Mouse (Mus musculus): ENCODE measurements at regions not wholly inside any gene's neighbourhood (a gene's known extent, or its start where the extent isn't known, plus 50 kb on each side); places are given as distances from the start of the nearest gene placed in this dataset.
A peak's percentile ranks its signal among the peaks of the same experiment; 100 is the strongest.

DNA sequence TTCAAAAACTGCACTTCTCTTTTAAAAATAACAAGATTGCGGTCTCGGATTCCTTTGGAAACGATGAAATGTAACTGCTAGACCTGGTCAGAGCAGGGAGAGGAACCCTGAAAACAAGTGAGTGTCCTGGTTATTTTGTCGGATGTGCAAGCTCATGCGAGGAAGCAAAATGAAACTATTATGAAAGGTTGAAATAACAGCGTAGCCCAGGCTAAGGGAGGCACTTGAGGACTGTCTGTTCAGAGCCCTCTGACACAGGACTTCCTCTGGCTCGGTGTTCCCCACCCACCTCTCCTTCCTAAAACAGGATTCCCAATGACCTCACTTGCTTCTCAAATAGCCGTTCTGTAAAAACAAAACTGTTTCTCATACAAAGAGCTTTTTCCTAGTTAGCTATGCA, 51.3 kb upstream of the S1pr1 start:
- no peak for DNase-seq (ENCODE audit: low spot score in 2 of 2)

DNA sequence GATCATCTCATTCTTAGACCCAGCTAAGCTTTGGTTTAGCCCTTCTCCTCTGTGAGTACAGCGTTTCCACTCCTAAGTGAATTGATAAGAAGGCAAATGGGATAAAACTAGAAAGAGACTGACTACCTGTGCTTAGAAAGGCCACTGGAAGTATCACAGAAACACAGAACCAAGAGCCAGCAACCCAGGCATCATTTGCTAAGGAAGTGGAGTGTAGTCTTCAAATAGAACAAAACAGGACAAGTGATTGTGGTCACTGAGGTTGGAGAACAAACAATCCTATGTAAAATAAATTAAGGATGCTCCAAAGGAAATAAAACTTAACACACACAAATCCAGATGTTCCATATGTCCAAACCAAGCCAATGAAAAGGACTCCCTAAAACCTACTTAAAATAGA, 53.4 kb upstream of the S1pr1 start:
- no peak for DNase-seq (ENCODE audit: low spot score in 2 of 2)

DNA sequence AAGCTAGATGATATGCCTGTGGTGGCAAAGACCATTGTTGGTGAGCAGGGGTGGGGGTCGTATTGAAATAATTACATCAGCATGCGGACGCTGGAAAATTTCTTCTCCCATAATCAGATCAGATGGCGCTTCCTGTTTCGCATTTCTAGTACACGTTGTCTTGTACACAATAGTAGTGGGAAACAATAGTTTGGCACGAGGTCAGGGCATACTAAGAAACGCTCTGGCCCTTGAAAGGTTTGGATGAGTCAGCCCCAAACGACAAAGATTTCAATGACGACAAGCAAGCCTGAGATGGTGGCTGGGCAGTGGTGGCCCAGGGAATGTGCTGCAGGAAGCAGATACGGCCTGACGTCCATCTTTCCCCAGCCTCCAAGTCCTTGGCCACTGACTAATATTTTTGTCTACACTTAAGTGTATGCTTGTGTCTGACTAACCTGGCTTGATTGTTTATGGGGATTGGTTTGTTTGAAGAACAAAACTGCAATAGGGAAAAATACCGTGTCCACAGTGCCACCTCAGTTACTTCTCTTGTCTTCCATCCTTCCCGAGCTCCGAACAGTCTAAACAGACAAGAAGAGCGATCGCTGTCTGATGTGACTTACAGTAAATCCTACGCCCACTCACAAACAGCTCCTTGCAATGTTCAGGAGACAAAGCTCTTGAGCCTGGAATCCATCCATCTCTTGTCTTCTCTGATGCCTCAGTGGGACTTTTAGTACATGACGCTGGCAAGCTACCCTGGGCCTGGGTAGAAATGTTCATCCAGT, 54.1 kb upstream of the S1pr1 start:
- DNase-seq (ENCODE audit: low spot score in 2 of 2) = no peak

DNA sequence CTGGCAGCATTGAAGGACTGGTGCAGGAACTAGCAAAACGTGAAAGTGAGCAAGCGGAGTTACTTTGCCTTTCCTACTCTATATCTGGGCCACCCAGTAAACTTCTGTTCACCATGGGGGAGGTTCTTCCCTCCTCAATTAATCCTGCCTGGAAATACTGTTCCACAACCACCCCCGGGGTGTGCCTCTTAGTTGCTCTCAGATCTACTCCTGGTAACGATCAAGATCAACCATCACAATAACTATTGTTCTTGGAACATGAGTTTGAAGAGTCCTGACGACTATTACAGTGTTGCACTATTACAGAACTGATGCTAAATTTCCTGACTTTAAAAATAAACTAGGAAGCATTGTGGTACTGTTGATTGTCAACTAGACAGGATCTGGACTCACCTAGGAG, 57.8 kb upstream of the S1pr1 start:
- DNase-seq (ENCODE audit: low spot score in 2 of 2) = no peak

GRCm38 (mm10) chr3:115774321-115774720, 59.4 kb upstream of the S1pr1 start:
- DNase-seq (ENCODE audit: low spot score in 2 of 2) = no peak

GRCm38 (mm10) chr3:115774723-115775122, 59.9 kb upstream of the S1pr1 start:
- DNase-seq (ENCODE audit: low spot score in 2 of 2) = no peak

DNA sequence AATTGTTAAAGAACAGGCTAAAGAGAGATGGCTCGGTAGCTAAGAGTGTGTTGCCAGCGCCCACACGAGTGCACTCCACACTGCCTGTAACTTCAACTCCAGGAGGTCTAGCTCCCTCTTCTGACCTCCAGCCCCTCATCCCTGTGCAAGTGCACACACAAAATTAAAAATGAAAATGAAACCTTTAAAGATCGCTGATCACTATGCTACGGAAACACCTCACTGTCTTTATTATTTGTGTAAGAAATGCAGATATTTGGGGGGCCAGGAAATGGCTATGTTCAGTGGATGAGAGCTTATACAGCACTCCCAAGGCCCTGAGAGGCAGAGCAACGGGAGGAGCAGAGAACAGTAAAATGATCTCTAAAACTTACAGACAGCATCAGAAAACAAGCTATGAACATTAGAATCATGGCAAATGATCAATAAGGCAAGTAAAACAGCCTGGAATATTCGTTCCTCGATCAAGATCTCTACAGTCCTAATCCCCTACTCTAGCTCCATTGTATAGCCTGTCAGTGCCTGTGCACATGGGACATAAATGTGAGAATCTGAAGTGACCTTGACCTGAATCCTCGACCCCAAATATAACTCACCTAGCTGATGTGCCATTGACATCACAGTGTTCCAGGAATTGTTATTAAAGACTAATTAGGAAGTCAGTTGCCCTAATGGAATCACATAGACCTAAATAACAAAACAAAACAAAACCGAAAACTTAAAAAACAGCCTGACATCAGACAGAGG, 64.4 kb upstream of the S1pr1 start:
- DNase-seq (ENCODE audit: low spot score in 2 of 2) = no peak

- no peak for DNase-seq (ENCODE audit: low spot score in 2 of 2)
Observed at GRCm38 (mm10) chr3:115779906-115780305, 65.0 kb upstream of the S1pr1 start.

- DNase-seq (ENCODE audit: low spot score in 2 of 2) = no peak
Observed at GRCm38 (mm10) chr3:115782726-115783125, 67.9 kb upstream of the S1pr1 start.

DNA sequence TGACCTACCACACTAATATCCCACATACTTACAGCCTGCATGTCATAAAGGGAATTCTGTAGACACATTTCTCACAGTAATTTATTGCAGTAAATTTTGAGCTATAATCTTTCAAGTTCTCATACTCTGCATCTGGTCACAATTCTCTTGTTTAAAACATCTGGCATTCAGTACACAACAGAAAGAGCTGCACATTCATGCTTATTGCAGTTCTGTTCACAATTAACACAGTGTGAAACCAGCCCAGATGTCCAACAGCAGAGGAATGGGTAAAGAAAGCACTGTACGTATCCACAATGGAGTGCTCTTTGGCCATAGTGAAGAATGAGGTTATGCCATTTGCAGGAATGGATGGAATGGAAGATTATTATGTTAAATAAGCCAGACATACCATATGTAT, 72.5 kb upstream of the S1pr1 start:
- DNase-seq (ENCODE audit: low spot score in 2 of 2) = no peak

- DNase-seq (ENCODE audit: low spot score in 2 of 2) = no peak
Observed at GRCm38 (mm10) chr3:115788525-115788924, 73.7 kb upstream of the S1pr1 start.

GRCm38 (mm10) chr3:115789063-115789462, 74.2 kb upstream of the S1pr1 start:
- no peak for DNase-seq (ENCODE audit: low spot score in 2 of 2)

DNA sequence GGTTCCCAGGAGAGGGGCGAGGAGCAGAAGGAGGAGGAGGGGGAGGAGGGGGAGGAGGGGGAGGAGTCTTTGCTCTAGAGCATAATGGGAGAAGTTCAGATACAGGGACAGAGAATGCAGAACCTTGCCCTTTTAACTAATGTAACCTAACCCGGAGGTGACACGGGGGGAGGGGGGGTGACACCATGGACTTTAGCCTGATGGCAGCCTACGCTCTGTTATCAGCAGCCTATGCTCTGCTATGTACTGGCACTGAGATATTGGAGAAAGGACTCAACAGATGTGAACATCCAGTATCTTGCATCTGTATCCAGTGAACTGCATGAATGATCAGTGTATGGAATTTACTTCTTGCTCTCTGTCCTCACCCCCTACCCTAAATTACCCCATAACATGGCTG, 77.7 kb upstream of the S1pr1 start:
- DNase-seq (ENCODE audit: low spot score in 2 of 2) = no peak

DNA sequence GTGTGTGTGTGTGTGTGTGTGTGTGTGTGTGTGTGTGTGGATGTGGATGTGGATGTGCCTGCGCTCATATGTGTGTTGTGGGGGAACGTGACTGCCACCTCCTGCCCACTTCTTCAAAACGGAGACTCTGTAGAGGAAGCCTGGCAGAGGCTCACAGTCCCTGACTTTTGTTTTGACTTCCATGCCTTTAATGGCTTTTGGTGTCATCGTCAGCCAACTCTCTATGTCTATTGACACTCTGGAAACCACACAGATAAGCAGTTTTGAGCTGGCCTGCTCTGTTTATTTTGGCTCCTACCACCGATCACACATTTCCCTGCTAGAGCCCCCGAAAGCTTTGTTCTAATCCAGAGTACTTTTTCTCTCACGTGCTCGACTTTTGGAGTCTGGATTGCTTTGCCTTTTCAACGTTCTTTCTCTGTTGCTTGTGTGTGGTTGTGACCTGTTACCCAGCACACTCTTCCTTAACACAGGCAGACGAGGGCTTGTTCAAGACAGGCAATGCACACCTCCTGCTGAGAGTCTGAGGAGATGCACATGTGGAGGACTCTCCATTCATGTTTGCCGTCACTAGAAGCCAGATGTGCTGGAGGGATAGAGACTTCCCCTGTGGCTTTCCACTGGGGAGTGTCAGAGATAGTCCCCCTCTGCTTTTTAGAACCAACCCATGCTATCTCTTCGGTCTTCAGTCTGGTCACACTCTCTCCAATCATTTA, 78.6 kb upstream of the S1pr1 start:
- peak; percentile 63 to 66 for DNase-seq (ENCODE audit: low spot score in 2 of 2)

DNA sequence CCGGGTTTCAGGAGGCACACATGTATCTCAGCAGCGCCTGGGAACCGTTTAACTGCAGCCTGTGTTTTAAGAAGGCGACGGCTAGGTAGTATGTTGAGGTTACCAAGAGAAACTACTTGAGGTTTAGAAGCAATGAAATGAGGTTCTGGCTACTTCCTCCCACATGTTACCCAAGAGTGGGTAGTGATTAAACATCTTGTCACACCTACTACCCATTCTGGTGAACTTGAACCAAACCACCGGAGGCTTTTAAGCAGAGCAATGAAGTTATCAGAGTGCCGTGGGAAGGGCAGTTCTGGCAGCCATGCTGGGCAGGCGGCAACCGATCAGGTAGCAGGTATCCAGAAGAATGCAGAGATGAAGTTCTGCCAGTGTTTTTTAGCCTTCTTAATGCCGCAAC, 84.5 kb upstream of the S1pr1 start:
- peak; percentile 72 to 81 for DNase-seq (ENCODE audit: low spot score in 2 of 2)

GRCm38 (mm10) chr3:115799981-115800380, 85.1 kb upstream of the S1pr1 start:
- no peak for DNase-seq (ENCODE audit: low spot score in 2 of 2)

GRCm38 (mm10) chr3:115800873-115801272, 86.0 kb upstream of the S1pr1 start:
- peak in 1 of 2 experiments; percentile 34 for DNase-seq (ENCODE audit: low spot score in 2 of 2)

- DNase-seq (ENCODE audit: low spot score in 2 of 2) = peak; percentile 77 to 84
Observed at GRCm38 (mm10) chr3:115801581-115802200, 85.9 kb upstream of the Dph5 start.

DNA sequence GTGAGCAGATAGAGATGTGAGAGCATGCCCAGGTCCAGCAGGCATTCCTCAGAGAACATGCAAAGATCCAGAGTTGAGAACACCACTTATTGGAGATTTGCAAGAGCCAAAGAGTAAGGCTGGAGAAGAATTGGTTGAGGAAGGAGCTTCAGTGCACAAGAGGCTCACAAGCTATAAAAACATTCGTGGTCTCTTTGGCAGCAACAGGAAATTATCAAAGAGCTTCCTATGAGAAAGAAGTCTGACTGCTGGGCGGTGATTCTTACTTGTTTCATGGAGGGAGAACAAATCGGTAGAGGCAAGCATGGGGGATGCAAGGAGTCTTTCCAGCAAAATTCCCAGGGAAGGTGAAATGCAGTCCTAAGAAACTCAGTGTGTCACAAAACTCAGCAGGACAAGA, 83.0 kb upstream of the Dph5 start:
- peak in 1 of 2 experiments; percentile 22 for DNase-seq (ENCODE audit: low spot score in 2 of 2)

DNA sequence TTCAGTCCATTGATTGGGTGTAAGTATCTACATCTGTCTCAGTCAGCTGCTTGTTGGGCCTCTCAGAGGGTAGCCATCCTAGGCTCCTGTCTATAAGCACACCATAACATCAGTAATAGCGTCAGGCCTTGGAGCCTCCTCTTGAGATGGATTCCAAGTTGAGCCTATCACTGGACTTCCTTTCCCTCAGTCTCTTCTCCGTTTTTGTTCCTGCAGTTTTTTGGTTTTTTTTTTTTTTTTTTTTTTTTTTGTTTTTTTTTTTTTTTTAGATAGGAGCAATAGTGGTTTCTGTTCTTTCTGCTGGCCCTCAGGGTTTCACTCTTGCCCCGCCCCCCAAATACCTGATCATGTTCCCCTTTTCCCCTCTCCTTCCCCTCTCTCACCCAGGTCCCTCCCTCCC, 80.6 kb upstream of the Dph5 start:
- peak in 1 of 2 experiments; percentile 26 for DNase-seq (ENCODE audit: low spot score in 2 of 2)

- DNase-seq (ENCODE audit: low spot score in 2 of 2) = no peak
Observed at GRCm38 (mm10) chr3:115815168-115815567, 72.5 kb upstream of the Dph5 start.

DNA sequence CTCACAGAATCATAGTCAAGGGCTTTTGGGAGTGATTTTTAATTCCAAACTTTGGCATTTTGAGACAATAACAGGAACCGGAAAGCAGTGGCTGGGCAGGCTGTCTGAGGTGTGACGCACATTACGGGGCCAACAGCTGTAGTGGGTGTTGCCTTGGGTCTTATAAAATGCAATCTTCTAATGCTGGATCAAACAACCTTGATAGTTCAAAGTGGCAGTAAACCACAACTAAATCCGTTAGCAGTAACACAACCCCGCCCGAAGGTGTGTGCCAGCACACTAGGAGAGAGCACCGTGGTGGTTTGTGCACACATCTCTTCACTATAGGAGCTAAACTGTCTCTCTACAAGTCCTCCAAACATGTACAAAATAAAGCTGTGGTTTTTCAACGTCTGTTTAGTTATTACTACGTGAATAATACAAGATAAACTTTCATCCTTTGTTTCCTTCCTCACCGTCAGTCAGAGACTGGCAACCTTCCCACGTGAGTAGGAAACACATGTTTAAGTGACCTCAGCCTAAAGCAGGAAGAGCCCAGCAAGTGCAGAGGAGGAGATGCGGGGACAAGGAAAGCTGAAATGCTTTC, 72.0 kb upstream of the Dph5 start:
- peak; percentile 71 to 73 for DNase-seq (ENCODE audit: low spot score in 2 of 2)

Data from spleen, postnatal 36 days (tissue).